Mouse (Mus musculus): ENCODE results near the gene Entpd2. TPM values are rescaled to one million over a fixed set of nuclear protein-coding genes. Genes with fewer than 3 reads are reported as not detected.
A peak's percentile ranks its signal among the peaks of the same experiment; 100 is the strongest.
"Not testable (repeated sequence)": the region's sequence is repeated elsewhere in the genome, so short reads cannot be mapped to it uniquely, and the experiment has no call there.

Entpd2 gene
- polyA plus RNA-seq, 1 experiment from 2014 or later, result 0.20 TPM

GRCm38 (mm10) chr2:25399051-25399450 is 3.4 kb downstream of the Entpd2 start, which contains the start of gene Npdc1:
Gene Npdc1 (plus strand): TSS chr2:25399351.
- Histone ChIP-seq H3K9me3 (replicated peaks; ENCODE audit: control insufficient read depth, low read length) (no peaks in the 10 kb centered on the region), H3K36me3 (ENCODE audit: control insufficient read depth, insufficient read depth, low read length) (no peaks in the 10 kb centered on the region), H3K4me2 (no peak within 1 kb of the TSS), H3K4me3 (ENCODE audit: low read depth, low read length) (no peak within 1 kb of the TSS), H3K4me1 (ENCODE audit: control insufficient read depth, insufficient read depth, low read length) (peaks cover 4% of the 10 kb centered on the region; the same call in 1 of the 2 replicates), H3K27ac (ENCODE audit: low read depth, low read length) (no peak within 1 kb of the TSS), H3K27me3 (ENCODE audit: control insufficient read depth, insufficient read depth, low read length) (peaks cover 97% of the 10 kb centered on the region), H3K9ac (ENCODE audit: low read depth, low read length) (no peak within 1 kb of the TSS)
- no peak for ATAC-seq (replicated peaks; ENCODE audit: insufficient number of reproducible peaks, low FRiP score, low TSS enrichment)
- 63% methylated on average over 8 of the region's 8 CpGs for WGBS (ENCODE audit: insufficient replicate concordance)

- Histone ChIP-seq H3K27ac (ENCODE audit: low read depth, low read length) (no peak overlapping the region), H3K9me3 (replicated peaks; ENCODE audit: control insufficient read depth, low read length) (no peaks in the 10 kb centered on the region), H3K4me2 (no peak overlapping the region), H3K9ac (ENCODE audit: low read depth, low read length) (no peak overlapping the region), H3K36me3 (ENCODE audit: control insufficient read depth, insufficient read depth, low read length) (no peaks in the 10 kb centered on the region), H3K4me1 (ENCODE audit: control insufficient read depth, insufficient read depth, low read length) (peaks cover 4% of the 10 kb centered on the region; the same call in 1 of the 2 replicates), H3K27me3 (ENCODE audit: control insufficient read depth, insufficient read depth, low read length) (peaks cover 95% of the 10 kb centered on the region), H3K4me3 (ENCODE audit: low read depth, low read length) (no peak overlapping the region)
- no peak for ATAC-seq (replicated peaks; ENCODE audit: insufficient number of reproducible peaks, low FRiP score, low TSS enrichment)
- WGBS (ENCODE audit: insufficient replicate concordance), result 20% methylated on average over 16 of the region's 16 CpGs
These were observed 4.6 kb downstream of the Entpd2 start for GRCm38 (mm10) chr2:25400291-25400690.

- peaks cover 92% of the 10 kb centered on the region for H3K27me3 ChIP-seq (ENCODE audit: control insufficient read depth, insufficient read depth, low read length)
- H3K4me2 ChIP-seq, result no peak overlapping the region
- no peak overlapping the region for H3K27ac ChIP-seq (ENCODE audit: low read depth, low read length)
- no peak for ATAC-seq (replicated peaks; ENCODE audit: insufficient number of reproducible peaks, low FRiP score, low TSS enrichment)
- H3K9me3 ChIP-seq (replicated peaks; ENCODE audit: control insufficient read depth, low read length), result no peaks in the 10 kb centered on the region
- WGBS (ENCODE audit: insufficient replicate concordance), result 5% methylated on average over 17 of the region's 17 CpGs
- H3K4me3 ChIP-seq (ENCODE audit: low read depth, low read length), result no peak overlapping the region
- H3K36me3 ChIP-seq (ENCODE audit: control insufficient read depth, insufficient read depth, low read length), result no peaks in the 10 kb centered on the region
- no peak overlapping the region for H3K9ac ChIP-seq (ENCODE audit: low read depth, low read length)
- peaks cover 2% of the 10 kb centered on the region; the same call in 1 of the 2 replicates for H3K4me1 ChIP-seq (ENCODE audit: control insufficient read depth, insufficient read depth, low read length)
These were observed 5.1 kb downstream of the Entpd2 start for GRCm38 (mm10) chr2:25400764-25401163.

- Histone ChIP-seq H3K9ac (ENCODE audit: low read depth, low read length) (0 out of 2 replicates have a peak overlapping the region, but pooled peaks have one; percentile 62), H3K27me3 (ENCODE audit: control insufficient read depth, insufficient read depth, low read length) (peaks cover 80% of the 10 kb centered on the region), H3K9me3 (replicated peaks; ENCODE audit: control insufficient read depth, low read length) (no peaks in the 10 kb centered on the region), H3K4me2 (peak overlapping the region; percentile 74), H3K27ac (ENCODE audit: low read depth, low read length) (no peak overlapping the region), H3K36me3 (ENCODE audit: control insufficient read depth, insufficient read depth, low read length) (no peaks in the 10 kb centered on the region), H3K4me3 (ENCODE audit: low read depth, low read length) (peak overlapping the region; percentile 56), H3K4me1 (ENCODE audit: control insufficient read depth, insufficient read depth, low read length) (no peaks in the 10 kb centered on the region)
- WGBS (ENCODE audit: insufficient replicate concordance), result 0% methylated on average over 13 of the region's 13 CpGs
- no peak; the same call in 1 of the 2 replicates for ATAC-seq (replicated peaks; ENCODE audit: insufficient number of reproducible peaks, low FRiP score, low TSS enrichment)
These were observed 6.8 kb downstream of the Entpd2 start for GRCm38 (mm10) chr2:25402377-25402971.

- Histone ChIP-seq H3K9ac (ENCODE audit: low read depth, low read length) (peak overlapping the region; percentile 62; the same call in 1 of the 2 replicates), H3K9me3 (replicated peaks; ENCODE audit: control insufficient read depth, low read length) (no peaks in the 10 kb centered on the region), H3K4me1 (ENCODE audit: control insufficient read depth, insufficient read depth, low read length) (no peaks in the 10 kb centered on the region), H3K27ac (ENCODE audit: low read depth, low read length) (no peak overlapping the region), H3K36me3 (ENCODE audit: control insufficient read depth, insufficient read depth, low read length) (no peaks in the 10 kb centered on the region), H3K4me3 (ENCODE audit: low read depth, low read length) (peak overlapping the region; percentile 56), H3K27me3 (ENCODE audit: control insufficient read depth, insufficient read depth, low read length) (peaks cover 73% of the 10 kb centered on the region), H3K4me2 (peak overlapping the region; percentile 74)
- ATAC-seq (replicated peaks; ENCODE audit: insufficient number of reproducible peaks, low FRiP score, low TSS enrichment), result no peak
- WGBS (ENCODE audit: insufficient replicate concordance), result 3% methylated on average over 53 of the region's 54 CpGs
These were observed 7.4 kb downstream of the Entpd2 start for GRCm38 (mm10) chr2:25402972-25403601.

GRCm38 (mm10) chr2:25403994-25404393 is 8.3 kb downstream of the Entpd2 start:
- Histone ChIP-seq H3K27ac (ENCODE audit: low read depth, low read length) (no peak overlapping the region), H3K9ac (ENCODE audit: low read depth, low read length) (no peak overlapping the region), H3K4me2 (no peak overlapping the region), H3K4me3 (ENCODE audit: low read depth, low read length) (no peak overlapping the region), H3K9me3 (replicated peaks; ENCODE audit: control insufficient read depth, low read length) (no peaks in the 10 kb centered on the region), H3K4me1 (ENCODE audit: control insufficient read depth, insufficient read depth, low read length) (no peaks in the 10 kb centered on the region), H3K27me3 (ENCODE audit: control insufficient read depth, insufficient read depth, low read length) (peaks cover 65% of the 10 kb centered on the region), H3K36me3 (ENCODE audit: control insufficient read depth, insufficient read depth, low read length) (no peaks in the 10 kb centered on the region)
- WGBS (ENCODE audit: insufficient replicate concordance), result 80% methylated on average over 4 of the region's 4 CpGs
- no peak for ATAC-seq (replicated peaks; ENCODE audit: insufficient number of reproducible peaks, low FRiP score, low TSS enrichment)

GRCm38 (mm10) chr2:25408908-25409307 is 13.2 kb downstream of the Entpd2 start:
- Histone ChIP-seq H3K4me2 (no peak overlapping the region), H3K4me1 (ENCODE audit: control insufficient read depth, insufficient read depth, low read length) (no peaks in the 10 kb centered on the region), H3K9ac (ENCODE audit: low read depth, low read length) (no peak overlapping the region), H3K4me3 (ENCODE audit: low read depth, low read length) (no peak overlapping the region), H3K36me3 (ENCODE audit: control insufficient read depth, insufficient read depth, low read length) (no peaks in the 10 kb centered on the region), H3K27me3 (ENCODE audit: control insufficient read depth, insufficient read depth, low read length) (peaks cover 20% of the 10 kb centered on the region), H3K27ac (ENCODE audit: low read depth, low read length) (no peak overlapping the region), H3K9me3 (replicated peaks; ENCODE audit: control insufficient read depth, low read length) (no peaks in the 10 kb centered on the region)
- no peak for ATAC-seq (replicated peaks; ENCODE audit: insufficient number of reproducible peaks, low FRiP score, low TSS enrichment)
- WGBS (ENCODE audit: insufficient replicate concordance), result 72% methylated on average over 10 of the region's 10 CpGs

- not testable (repeated sequence) for H3K4me2 ChIP-seq; ATAC-seq (replicated peaks; ENCODE audit: insufficient number of reproducible peaks, low FRiP score, low TSS enrichment); H3K9ac ChIP-seq (ENCODE audit: low read depth, low read length); H3K4me3 ChIP-seq (ENCODE audit: low read depth, low read length); H3K27ac ChIP-seq (ENCODE audit: low read depth, low read length); H3K36me3 ChIP-seq (ENCODE audit: control insufficient read depth, insufficient read depth, low read length); H3K4me1 ChIP-seq (ENCODE audit: control insufficient read depth, insufficient read depth, low read length); H3K9me3 ChIP-seq (replicated peaks; ENCODE audit: control insufficient read depth, low read length); H3K27me3 ChIP-seq (ENCODE audit: control insufficient read depth, insufficient read depth, low read length)
These were observed 17.8 kb downstream of the Entpd2 start for GRCm38 (mm10) chr2:25413436-25413835.

- no peak overlapping the region for H3K27ac ChIP-seq (ENCODE audit: low read depth, low read length)
- no peak overlapping the region for H3K4me2 ChIP-seq
- H3K9ac ChIP-seq (ENCODE audit: low read depth, low read length), result no peak overlapping the region
- whole genome bisulfite sequencing (ENCODE audit: insufficient replicate concordance), result 32% methylated on average over 3 of the region's 3 CpGs
- H3K9me3 ChIP-seq (replicated peaks; ENCODE audit: control insufficient read depth, low read length), result no peaks in the 10 kb centered on the region
- no peak overlapping the region for H3K4me3 ChIP-seq (ENCODE audit: low read depth, low read length)
- H3K36me3 ChIP-seq (ENCODE audit: control insufficient read depth, insufficient read depth, low read length), result no peaks in the 10 kb centered on the region
- no peaks in the 10 kb centered on the region for H3K4me1 ChIP-seq (ENCODE audit: control insufficient read depth, insufficient read depth, low read length)
- ATAC-seq (replicated peaks; ENCODE audit: insufficient number of reproducible peaks, low FRiP score, low TSS enrichment), result no peak
- H3K27me3 ChIP-seq (ENCODE audit: control insufficient read depth, insufficient read depth, low read length), result peaks cover 3% of the 10 kb centered on the region
These were observed 21.8 kb downstream of the Entpd2 start for GRCm38 (mm10) chr2:25417426-25417825.
